8 mouse cellular contexts compared by ENCODE assay signal in the genomic region with DNA sequence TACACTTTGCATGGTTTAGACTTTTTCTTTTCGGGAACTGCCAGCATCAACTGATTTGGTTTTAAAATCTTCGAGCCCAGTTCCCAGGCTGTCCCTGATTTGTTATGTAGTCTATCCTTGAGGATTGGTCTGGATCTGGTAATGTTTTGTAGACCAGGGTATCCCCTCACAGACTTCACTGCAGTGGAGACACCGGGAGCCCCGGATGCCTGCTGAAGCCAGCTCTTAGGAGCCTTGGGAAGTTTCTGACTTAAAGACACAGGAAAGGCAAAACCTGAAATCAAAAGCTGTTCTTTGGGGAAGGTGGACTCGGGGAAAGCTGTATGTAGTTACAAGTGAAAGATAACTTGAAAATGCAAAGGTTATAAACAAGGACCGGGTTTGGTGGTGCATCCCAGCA.
DNase-seq lines count a peak whose midpoint lies in the region; ATAC-seq and TF ChIP-seq lines count a peak whose summit lies in the region.

No protein-coding gene starts in this region.

- no peak overlapping the region for H3K27ac ChIP-seq in limb, embryonic 15.5 days
- H3K27ac ChIP-seq in olfactory bulb, adult 2 months (ENCODE audit: insufficient read depth, low read depth, low read length): peak overlapping the region; percentile 36; the same call in 1 of the 2 replicates

- H3K9ac ChIP-seq in limb, embryonic 15.5 days: no peak overlapping the region

- H3K4me2 ChIP-seq in limb, embryonic 15.5 days: peak overlapping the region; percentile 73

- no peaks in the 10 kb centered on the region for H3K9me3 ChIP-seq in limb, embryonic 15.5 days

- no peaks in the 10 kb centered on the region for H3K36me3 ChIP-seq in limb, embryonic 15.5 days

- H3K4me1 ChIP-seq in limb, embryonic 15.5 days: peaks cover 10% of the 10 kb centered on the region
- H3K4me1 ChIP-seq in olfactory bulb, adult 2 months (ENCODE audit: control insufficient read depth, insufficient read depth, low read length): 0 out of 2 replicates have a peak, but pooled peaks cover 4% of the 10 kb centered on the region

- WGBS in limb, embryonic 15.5 days: 33% methylated on average over 6 of the region's 6 CpGs
- 10% methylated on average over 6 of the region's 6 CpGs for WGBS in olfactory bulb, adult 2 months

- ATAC-seq in limb, embryonic 15.5 days (ENCODE audit: insufficient number of reproducible peaks, low FRiP score, low TSS enrichment, low read depth): no peak

- TF ChIP-seq POLR2A in olfactory bulb, adult 2 months (IDR thresholded peaks at IDR 0.05; ENCODE audit: insufficient read depth, low read depth, low read length): no peak

- no peaks in the 10 kb centered on the region for H3K27me3 ChIP-seq in limb, embryonic 15.5 days

- H3K4me3 ChIP-seq in limb, embryonic 15.5 days: peak overlapping the region; percentile 41
- H3K4me3 ChIP-seq in olfactory bulb, adult 2 months (ENCODE audit: insufficient read depth, low read depth, low read length): peak overlapping the region; percentile 72

- DNase-seq in adrenal gland, postnatal 14 days: peak; percentile 25
- DNase-seq in adrenal gland, adult 18-20 months (ENCODE audit: low spot score in 2 of 2): no peak
- peak; percentile 2 for DNase-seq in ovary, postnatal 14 days (ENCODE audit: low spot score)
- no peak for DNase-seq in ovary, postnatal 36 days (ENCODE audit: low spot score)
- DNase-seq in urinary bladder, postnatal 14 days (ENCODE audit: low spot score): no peak
- DNase-seq in layer of hippocampus, adult 9-10 months (ENCODE audit: low spot score): no peak

- TF ChIP-seq CTCF in olfactory bulb, adult 2 months (IDR thresholded peaks at IDR 0.05; ENCODE audit: insufficient read depth, low read depth, low read length): no peak

Comparison
In these comparisons a context has a peak if more than half of its experiments do, and no peak if none do; other contexts are left out.
1. DNase-seq: peak in adrenal gland, postnatal 14 days (single experiment) and ovary, postnatal 14 days (single experiment); none in adrenal gland, adult 18-20 months (0 of 2), ovary, postnatal 36 days (single experiment), urinary bladder, postnatal 14 days (single experiment) and layer of hippocampus, adult 9-10 months (single experiment).